Mouse (Mus musculus): ENCODE results near the gene Vwa8.
A peak's percentile ranks its signal among the peaks of the same experiment; 100 is the strongest.

The Vwa8 gene

GRCm38 (mm10) chr14:79086006-79086405 lies 237.2 kb downstream of the Vwa8 start:
- DNase-seq (ENCODE audit: low spot score in 2 of 2), result no peak

GRCm38 (mm10) chr14:79089464-79089863 lies 240.6 kb downstream of the Vwa8 start:
- DNase-seq (ENCODE audit: low spot score in 2 of 2), result no peak

GRCm38 (mm10) chr14:79097181-79097580 lies 248.3 kb downstream of the Vwa8 start:
- no peak for DNase-seq (ENCODE audit: low spot score in 2 of 2)

DNA sequence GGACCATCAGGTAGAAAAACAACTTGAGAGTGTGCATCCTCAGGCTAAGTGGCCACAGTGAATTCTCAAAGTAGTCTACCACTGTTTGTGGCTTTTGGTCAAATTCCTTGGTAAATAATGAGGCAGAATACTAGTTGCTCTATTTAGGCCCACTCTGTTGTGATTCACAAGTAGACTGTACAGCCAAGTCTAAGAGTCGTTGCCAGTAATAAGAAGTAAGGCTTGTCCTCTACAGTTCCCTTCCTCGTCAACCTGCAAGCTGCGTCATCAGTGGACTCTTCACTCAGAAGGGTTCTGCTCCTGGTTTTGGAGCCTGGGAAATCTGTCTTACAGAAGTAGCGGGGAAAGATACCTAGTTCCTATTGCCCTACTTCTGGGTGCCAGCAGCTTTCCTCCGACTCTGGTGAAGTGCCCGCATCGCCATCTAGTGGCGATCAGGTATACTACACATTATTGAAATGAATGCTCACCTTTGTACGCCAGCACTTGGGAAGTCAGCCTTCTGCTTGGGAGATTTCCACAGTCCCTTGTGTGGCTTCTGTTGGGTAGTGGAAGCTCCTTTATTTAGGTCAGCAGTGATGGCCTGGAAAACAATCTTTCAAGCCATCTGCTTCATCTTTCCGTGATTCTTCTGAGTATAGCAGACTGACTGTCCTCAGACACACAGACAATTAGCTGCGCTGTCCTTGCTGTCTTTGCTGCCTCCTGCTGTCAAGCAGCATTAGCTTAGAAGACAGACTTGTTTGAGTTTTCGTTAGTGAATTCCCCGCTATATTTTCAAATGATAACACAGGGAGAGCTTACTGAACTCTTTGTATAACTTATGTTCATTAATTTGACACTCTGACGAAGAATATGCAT lies 258.0 kb downstream of the Vwa8 start:
- peak; percentile 49 to 61 for DNase-seq (ENCODE audit: low spot score in 2 of 2)

DNA sequence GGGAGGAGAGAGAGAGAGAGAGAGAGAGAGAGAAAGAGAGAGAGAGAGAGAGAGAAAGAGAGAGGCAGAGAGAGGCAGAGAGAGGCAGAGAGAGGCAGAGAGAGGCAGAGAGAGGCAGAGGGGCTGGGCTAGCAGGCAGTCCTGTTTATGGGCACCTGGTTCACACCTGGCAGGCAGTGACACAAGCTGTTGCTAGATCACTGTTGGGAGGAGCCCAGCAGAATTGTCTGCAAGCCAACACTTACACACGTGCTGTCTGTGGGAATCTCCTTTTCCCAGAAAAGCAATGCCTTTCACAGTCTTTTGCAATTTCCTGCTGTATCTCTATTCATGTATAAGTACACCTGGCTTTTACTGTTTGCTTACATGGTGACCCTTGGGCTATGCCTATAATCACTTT lies 260.5 kb downstream of the Vwa8 start:
- no peak for DNase-seq (ENCODE audit: low spot score in 2 of 2)

GRCm38 (mm10) chr14:79110012-79110411 lies 261.2 kb downstream of the Vwa8 start:
- no peak for DNase-seq (ENCODE audit: low spot score in 2 of 2)

DNA sequence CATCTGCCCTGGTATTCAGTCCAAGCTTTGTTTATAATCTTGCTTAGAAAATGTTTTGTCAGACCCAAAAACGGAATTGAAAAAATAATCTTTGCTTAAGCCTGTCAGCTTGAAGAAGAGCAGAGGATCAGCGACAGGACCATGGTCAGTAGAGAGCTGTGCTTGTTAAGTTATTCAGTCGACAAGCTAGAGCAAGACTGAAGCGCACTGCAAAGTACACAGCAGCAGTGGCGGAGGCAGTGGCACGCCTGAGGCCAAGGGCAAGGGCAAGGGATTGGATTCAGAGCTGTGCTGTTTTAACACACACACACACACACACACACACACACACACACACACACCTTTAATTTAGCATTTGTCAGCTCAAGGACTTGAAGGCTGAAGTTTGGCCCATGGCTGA lies 263.2 kb downstream of the Vwa8 start:
- DNase-seq (ENCODE audit: low spot score in 2 of 2), result no peak

GRCm38 (mm10) chr14:79114526-79115383 lies 265.9 kb downstream of the Vwa8 start:
- no peak for DNase-seq (ENCODE audit: low spot score in 2 of 2)

DNA sequence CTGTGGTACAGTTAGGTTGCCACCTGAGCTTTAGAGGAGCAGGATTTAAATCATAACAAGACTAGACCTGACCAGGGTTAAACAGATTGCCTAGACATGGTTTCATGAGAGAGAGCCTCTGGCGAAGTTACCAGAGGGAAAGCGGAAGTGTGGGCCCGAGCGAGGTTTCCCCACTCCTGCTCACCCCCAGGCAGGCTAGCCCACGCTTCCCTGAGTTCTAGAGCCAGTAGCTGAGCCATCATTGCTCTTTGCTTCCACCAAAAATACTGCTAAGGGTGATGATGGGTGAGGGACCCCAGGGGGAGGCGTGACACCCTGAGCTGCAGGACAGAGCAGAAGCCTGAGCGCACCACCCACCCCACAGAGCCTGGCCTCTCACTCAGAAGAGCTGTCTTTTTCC lies 269.6 kb downstream of the Vwa8 start:
- DNase-seq (ENCODE audit: low spot score in 2 of 2), result no peak

DNA sequence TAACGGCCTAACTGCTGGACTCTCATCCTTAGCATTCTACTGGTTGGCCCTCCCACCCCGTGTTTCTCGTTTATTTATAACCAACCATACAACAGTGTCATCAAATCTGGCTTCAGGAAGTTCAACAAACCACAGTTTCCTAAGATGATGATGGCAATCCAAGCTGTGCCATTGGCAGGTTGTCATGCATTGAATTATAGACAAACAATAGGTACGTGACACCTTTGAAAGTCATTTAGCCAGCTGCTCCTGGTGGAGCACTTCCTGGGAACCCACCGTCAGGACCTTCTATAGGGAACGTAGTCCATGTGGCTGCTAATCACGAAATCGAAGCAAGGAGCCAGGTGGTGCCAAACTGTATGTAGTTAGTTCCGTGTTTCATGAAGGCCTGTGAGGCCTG lies 270.5 kb downstream of the Vwa8 start:
- DNase-seq (ENCODE audit: low spot score in 2 of 2), result no peak

DNA sequence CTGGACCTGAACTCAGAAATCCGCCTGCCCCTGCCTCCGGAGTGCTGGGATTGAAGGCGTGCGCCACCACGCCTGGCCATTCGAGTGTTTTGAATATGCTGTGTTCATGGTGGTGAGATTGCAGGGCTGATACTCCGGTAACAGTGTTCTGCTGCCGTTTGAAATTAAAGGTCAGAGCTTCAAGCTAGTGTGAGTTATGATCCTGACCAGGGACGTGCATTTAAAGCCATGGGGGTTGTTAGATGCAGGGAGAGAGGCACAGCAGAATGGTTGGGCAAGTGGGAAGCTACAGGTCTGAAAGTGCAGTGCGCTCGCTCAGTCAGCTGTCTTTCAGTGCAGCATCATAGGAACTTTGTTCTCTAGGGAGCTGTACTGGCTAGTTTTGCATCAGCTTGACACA lies 271.8 kb downstream of the Vwa8 start:
- no peak for DNase-seq (ENCODE audit: low spot score in 2 of 2)

- DNase-seq (ENCODE audit: low spot score in 2 of 2), result no peak
Observed at GRCm38 (mm10) chr14:79123466-79123865, 274.6 kb downstream of the Vwa8 start.

DNA sequence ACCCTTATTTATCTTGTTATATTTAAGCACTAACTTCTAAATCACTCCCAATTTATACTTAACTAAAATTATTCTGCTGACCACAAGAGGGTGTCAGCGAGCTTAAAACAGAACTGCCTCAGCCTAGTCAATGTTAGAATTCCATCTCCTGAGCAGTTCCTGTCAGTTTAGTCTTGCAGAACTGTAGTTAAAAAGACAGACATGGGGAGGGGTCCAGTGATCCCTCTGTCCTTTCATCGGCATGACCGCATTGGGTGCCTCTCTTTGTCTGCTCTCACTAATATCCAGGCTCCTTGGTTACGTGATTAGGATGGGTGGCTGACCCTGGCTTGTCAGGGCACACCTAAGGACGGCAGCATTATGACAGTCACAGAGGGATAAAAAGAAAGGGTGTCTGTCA lies 275.8 kb downstream of the Vwa8 start:
- no peak for DNase-seq (ENCODE audit: low spot score in 2 of 2)

DNA sequence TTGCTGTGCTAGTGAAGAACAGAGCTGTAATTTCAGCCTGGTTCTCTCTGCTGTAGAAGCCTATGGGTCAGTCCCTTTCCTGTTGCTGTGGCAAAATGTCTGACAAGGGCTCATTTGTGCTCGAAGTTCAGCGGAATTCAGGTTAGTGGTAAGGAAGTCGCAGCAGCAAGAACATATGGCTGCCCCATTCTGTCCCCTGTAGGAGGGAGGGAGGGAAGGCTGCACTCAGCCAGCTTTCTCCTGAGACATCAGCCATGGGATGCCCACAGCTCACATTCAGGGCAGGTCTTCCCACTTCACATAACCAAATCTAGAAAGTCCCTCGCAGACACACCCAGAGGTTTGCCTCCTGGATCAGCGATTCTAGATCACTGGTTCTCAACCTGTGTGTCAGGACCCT lies 277.3 kb downstream of the Vwa8 start:
- no peak for DNase-seq (ENCODE audit: low spot score in 2 of 2)

GRCm38 (mm10) chr14:79134891-79135334 lies 286.1 kb downstream of the Vwa8 start:
- no peak for DNase-seq (ENCODE audit: low spot score in 2 of 2)

DNA sequence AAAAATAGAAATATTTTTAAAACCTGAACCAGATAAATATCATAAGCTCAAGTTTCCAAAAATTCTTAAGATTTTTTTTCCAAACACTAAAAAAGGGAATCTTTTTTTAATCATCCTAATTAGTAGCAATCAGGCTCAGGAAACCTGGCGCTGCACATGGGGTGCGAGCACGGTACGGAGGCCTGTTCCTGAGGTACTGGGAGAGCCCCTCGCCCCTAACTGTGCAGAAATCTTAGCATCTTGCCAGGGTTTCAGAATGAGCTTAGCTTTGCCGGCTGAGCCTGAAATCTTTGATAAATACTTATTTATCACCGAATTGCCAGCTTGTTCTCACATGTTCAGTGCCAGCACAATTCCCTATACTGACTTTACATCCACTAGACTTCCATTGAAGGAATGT lies 286.6 kb downstream of the Vwa8 start:
- no peak for DNase-seq (ENCODE audit: low spot score in 2 of 2)

- no peak for DNase-seq (ENCODE audit: low spot score in 2 of 2)
Observed at GRCm38 (mm10) chr14:79136585-79136984, 287.7 kb downstream of the Vwa8 start.

DNA sequence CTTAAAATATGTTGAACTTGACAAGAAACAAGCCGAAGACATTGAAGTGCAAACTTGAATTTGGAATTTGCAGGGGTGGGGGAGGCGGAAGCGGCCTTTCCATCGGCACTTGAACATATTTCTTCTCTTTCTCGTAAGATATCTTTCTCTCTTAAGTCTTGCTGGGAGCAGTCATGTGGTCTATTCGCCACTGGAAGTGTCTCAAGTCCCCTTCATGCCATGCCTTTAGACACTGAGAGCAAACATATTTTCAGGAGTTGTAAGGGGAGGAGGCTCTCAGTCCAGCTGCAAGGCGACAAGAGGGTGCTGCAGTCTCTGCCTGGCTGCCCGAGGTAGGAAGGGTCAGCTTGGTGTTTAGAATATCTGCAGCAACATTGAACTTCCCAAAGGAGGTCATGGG lies 288.2 kb downstream of the Vwa8 start:
- DNase-seq (ENCODE audit: low spot score in 2 of 2), result no peak

GRCm38 (mm10) chr14:79139096-79139651 lies 290.3 kb downstream of the Vwa8 start:
- DNase-seq (ENCODE audit: low spot score in 2 of 2), result no peak

DNA sequence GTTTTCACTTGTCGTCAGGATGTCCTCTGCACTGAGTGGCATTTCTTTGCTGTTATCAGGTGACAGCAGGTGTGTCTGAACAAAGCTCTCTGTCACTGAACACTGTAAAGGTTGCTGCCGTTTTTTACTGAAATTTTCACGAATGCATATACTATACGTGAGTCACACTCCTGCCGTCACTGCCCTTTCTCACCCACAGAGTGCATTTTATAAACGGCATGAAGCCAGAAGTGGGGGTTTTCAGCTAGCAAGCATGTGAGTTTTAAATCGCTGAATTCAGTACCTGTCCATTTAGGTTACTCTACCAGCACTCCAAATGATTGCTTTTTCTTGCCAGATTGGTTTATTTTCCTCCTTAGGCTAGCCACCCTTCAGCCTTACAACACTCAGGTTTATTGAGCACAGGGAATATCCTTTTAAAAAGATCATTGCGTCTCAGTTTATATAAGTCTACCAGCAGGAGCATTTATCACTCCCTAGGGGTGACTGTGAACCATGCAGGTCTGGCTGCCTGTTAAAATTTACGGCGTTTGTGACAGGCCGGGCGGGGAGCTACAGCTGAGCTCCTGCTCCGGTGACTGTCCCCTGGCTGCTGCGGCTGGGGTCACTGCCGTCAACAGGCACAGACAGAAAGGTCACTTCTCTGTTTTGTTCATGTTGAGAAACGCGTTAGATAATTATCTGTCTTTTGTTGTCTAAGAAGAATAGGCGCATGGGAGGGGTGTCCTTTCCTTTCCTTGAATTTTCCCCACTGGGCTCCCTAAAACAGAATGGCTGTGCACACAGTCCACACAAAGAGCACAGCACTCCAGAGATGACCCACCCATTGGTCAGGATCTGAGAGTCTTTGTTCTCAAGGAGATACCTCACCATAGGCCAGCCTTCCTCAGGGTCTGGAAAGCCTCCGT lies 291.3 kb downstream of the Vwa8 start:
- DNase-seq (ENCODE audit: low spot score in 2 of 2), result peak in 1 of 2 experiments; percentile 38

- no peak for DNase-seq (ENCODE audit: low spot score in 2 of 2)
Observed at GRCm38 (mm10) chr14:79140826-79141219, 292.0 kb downstream of the Vwa8 start.
